Mouse (Mus musculus): ENCODE results near the gene Fam216a.

- TF ChIP-seq CTCF (IDR thresholded peaks at IDR 0.05; ENCODE audit: extremely low read depth, insufficient read length, insufficient replicate concordance, low read depth, low read length) (peak; percentile 94; the same call in 1 of the 2 replicates), POLR2A (IDR thresholded peaks at IDR 0.05; ENCODE audit: low read depth, low read length) (no peak)
Observed at GRCm38 (mm10) chr5:122344260-122344659, 27.9 kb downstream of the Fam216a start.
